Mouse (Mus musculus): ENCODE measurements around the gene Wrb. TPM values are rescaled to one million over a fixed set of nuclear protein-coding genes. Genes with fewer than 3 reads are reported as not detected.
"Not testable (repeated sequence)": the region's sequence is repeated elsewhere in the genome, so short reads cannot be mapped to it uniquely, and the experiment has no call there.

Gene Wrb
- 94.3 and 111 TPM in 2 replicates for polyA plus RNA-seq (2016; fragmentation: Nextera tagmentation; extraction: Ambion mirVana)

GRCm38 (mm10) chr16:96145110-96145800, at the start of gene Wrb:
Gene Wrb, plus strand, starts transcription at chr16:96145407.
- Histone ChIP-seq H3K27ac (peak within 1 kb of the TSS; percentile 86), H3K4me1 (peaks cover 42% of the 10 kb centered on the region), H3K9me3 (no peaks in the 10 kb centered on the region), H3K4me3 (peak within 1 kb of the TSS; percentile 84), H3K36me3 (no peaks in the 10 kb centered on the region), H3K27me3 (ENCODE audit: insufficient read depth, poor library complexity, severe bottlenecking) (no peaks in the 10 kb centered on the region)
- peak; percentile 99 for DNase-seq (ENCODE audit: low spot score)
- WGBS: under 1% methylated on average over 68 of the region's 68 CpGs

GRCm38 (mm10) chr16:96095966-96096365, 49.2 kb upstream of the Wrb start:
- 88% methylated on average over 5 of the region's 5 CpGs for WGBS
- Histone ChIP-seq H3K4me1 (peaks cover 15% of the 10 kb centered on the region), H3K4me3 (no peak overlapping the region), H3K36me3 (no peaks in the 10 kb centered on the region), H3K27me3 (ENCODE audit: insufficient read depth, poor library complexity, severe bottlenecking) (no peaks in the 10 kb centered on the region), H3K9me3 (no peaks in the 10 kb centered on the region), H3K27ac (no peak overlapping the region)
- DNase-seq (ENCODE audit: low spot score): no peak

- H3K27ac ChIP-seq; H3K27me3 ChIP-seq (ENCODE audit: insufficient read depth, poor library complexity, severe bottlenecking); H3K36me3 ChIP-seq; H3K4me3 ChIP-seq; DNase-seq (ENCODE audit: low spot score); H3K9me3 ChIP-seq; H3K4me1 ChIP-seq: not testable (repeated sequence)
Observed at GRCm38 (mm10) chr16:96097811-96098210, 47.4 kb upstream of the Wrb start.

DNA sequence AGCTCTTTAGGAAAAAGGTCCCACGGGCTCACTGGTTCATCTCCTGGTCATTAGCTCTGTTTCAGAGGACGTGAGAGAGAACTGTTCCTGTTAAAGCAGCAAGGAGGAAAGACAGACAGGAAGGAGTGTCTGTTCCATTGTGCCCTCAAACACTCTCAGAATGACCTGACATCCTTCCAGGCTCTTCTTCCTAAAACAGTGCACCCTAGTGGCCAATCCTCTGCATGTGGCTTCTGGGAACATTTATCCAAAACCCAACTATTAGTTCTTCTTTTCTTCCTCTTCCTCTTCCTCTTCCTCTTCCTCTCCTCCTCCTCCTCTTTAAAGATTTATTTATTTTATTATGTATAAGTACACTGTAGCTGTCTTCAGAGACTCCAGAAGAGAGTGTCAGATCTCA, 42.2 kb upstream of the Wrb start:
- H3K9me3 ChIP-seq: no peaks in the 10 kb centered on the region
- H3K36me3 ChIP-seq: no peaks in the 10 kb centered on the region
- no peaks in the 10 kb centered on the region for H3K27me3 ChIP-seq (ENCODE audit: insufficient read depth, poor library complexity, severe bottlenecking)
- no peak overlapping the region for H3K27ac ChIP-seq
- H3K4me3 ChIP-seq: no peak overlapping the region
- WGBS: 39% methylated on average over 2 of the region's 2 CpGs
- no peaks in the 10 kb centered on the region for H3K4me1 ChIP-seq
- no peak for DNase-seq (ENCODE audit: low spot score)

GRCm38 (mm10) chr16:96109673-96110072, 35.5 kb upstream of the Wrb start:
- no peaks in the 10 kb centered on the region for H3K36me3 ChIP-seq
- 67% methylated on average over 4 of the region's 4 CpGs for WGBS
- no peaks in the 10 kb centered on the region for H3K27me3 ChIP-seq (ENCODE audit: insufficient read depth, poor library complexity, severe bottlenecking)
- H3K4me3 ChIP-seq: no peak overlapping the region
- no peaks in the 10 kb centered on the region for H3K9me3 ChIP-seq
- DNase-seq (ENCODE audit: low spot score): no peak
- no peaks in the 10 kb centered on the region; the same call in 1 of the 2 replicates for H3K4me1 ChIP-seq
- no peak overlapping the region for H3K27ac ChIP-seq

- Histone ChIP-seq H3K36me3 (no peaks in the 10 kb centered on the region), H3K27me3 (ENCODE audit: insufficient read depth, poor library complexity, severe bottlenecking) (no peaks in the 10 kb centered on the region), H3K27ac (no peak overlapping the region), H3K9me3 (no peaks in the 10 kb centered on the region), H3K4me3 (no peak overlapping the region), H3K4me1 (no peaks in the 10 kb centered on the region; the same call in 1 of the 2 replicates)
- WGBS: 87% methylated on average over 5 of the region's 5 CpGs
- no peak for DNase-seq (ENCODE audit: low spot score)
Observed at GRCm38 (mm10) chr16:96110655-96111345, 34.4 kb upstream of the Wrb start.

DNA sequence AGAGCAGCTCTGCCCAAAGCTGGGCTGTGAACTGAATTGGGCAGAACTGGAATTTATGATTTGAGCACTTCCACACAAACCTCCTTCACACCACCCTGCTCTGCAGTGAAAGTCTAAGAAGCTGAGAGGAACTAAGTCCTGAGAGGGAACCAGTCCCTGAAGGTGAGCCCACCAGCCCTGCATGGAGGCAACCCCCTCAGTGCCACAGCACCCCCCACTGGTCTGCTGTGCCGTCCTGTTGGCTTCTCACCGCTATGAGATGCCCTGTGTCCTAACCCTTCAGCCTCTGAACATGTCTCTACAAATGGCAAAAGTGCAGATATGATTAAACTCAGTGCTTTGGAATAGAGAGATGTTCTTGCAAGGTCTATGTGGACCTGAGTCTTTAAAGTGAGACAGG, 32.4 kb upstream of the Wrb start:
- no peak overlapping the region for H3K27ac ChIP-seq
- WGBS: 42% methylated on average over 2 of the region's 2 CpGs
- H3K27me3 ChIP-seq (ENCODE audit: insufficient read depth, poor library complexity, severe bottlenecking): no peaks in the 10 kb centered on the region
- no peak overlapping the region for H3K4me3 ChIP-seq
- no peaks in the 10 kb centered on the region; the same call in 1 of the 2 replicates for H3K4me1 ChIP-seq
- H3K9me3 ChIP-seq: no peaks in the 10 kb centered on the region
- peaks cover 3% of the 10 kb centered on the region; the same call in 1 of the 2 replicates for H3K36me3 ChIP-seq
- no peak for DNase-seq (ENCODE audit: low spot score)

GRCm38 (mm10) chr16:96114729-96115128, 30.5 kb upstream of the Wrb start:
- peaks cover 7% of the 10 kb centered on the region; the same call in 1 of the 2 replicates for H3K36me3 ChIP-seq
- peaks cover 3% of the 10 kb centered on the region; the same call in 1 of the 2 replicates for H3K4me1 ChIP-seq
- 44% methylated on average over 4 of the region's 4 CpGs for WGBS
- no peaks in the 10 kb centered on the region for H3K27me3 ChIP-seq (ENCODE audit: insufficient read depth, poor library complexity, severe bottlenecking)
- H3K9me3 ChIP-seq: no peaks in the 10 kb centered on the region
- no peak for DNase-seq (ENCODE audit: low spot score)
- H3K27ac ChIP-seq: no peak overlapping the region; the same call in 1 of the 2 replicates
- H3K4me3 ChIP-seq: no peak overlapping the region

- 74% methylated on average over 4 of the region's 4 CpGs for WGBS
- Histone ChIP-seq H3K27ac (no peak overlapping the region), H3K27me3 (ENCODE audit: insufficient read depth, poor library complexity, severe bottlenecking) (no peaks in the 10 kb centered on the region), H3K9me3 (no peaks in the 10 kb centered on the region), H3K4me3 (no peak overlapping the region), H3K4me1 (0 out of 2 replicates have a peak, but pooled peaks cover 3% of the 10 kb centered on the region), H3K36me3 (peaks cover 50% of the 10 kb centered on the region)
- DNase-seq (ENCODE audit: low spot score): no peak
Observed at GRCm38 (mm10) chr16:96120022-96120623, 25.1 kb upstream of the Wrb start.

DNA sequence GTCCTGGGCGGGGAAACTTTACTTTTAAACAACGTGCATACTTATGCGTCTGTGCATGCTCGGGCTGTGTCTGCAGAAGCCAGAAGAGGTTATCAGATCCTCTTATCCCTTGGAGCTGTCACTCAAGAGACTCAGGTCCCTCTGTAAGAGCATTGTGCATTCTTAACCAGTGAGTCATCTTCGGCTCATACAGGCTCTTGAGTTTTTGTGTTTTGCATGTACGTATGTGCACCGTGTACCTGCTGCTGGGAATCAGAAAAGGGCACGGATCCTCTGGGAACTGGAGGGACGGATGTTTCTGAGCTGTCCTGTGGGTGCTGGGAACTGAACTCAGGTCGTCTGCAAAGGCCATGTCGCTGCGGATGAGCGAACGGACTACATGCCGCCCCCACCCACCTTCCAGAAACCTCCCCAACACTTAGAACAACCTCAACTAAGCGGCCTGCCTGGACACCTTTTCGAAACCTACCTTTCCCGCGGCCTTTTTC, 18.5 kb upstream of the Wrb start:
- H3K4me1 ChIP-seq: peaks cover 20% of the 10 kb centered on the region
- DNase-seq (ENCODE audit: low spot score): peak; percentile 83
- H3K4me3 ChIP-seq: peak overlapping the region; percentile 97
- H3K36me3 ChIP-seq: peaks cover 50% of the 10 kb centered on the region
- WGBS: 3% methylated on average over 19 of the region's 19 CpGs
- H3K9me3 ChIP-seq: no peaks in the 10 kb centered on the region
- H3K27me3 ChIP-seq (ENCODE audit: insufficient read depth, poor library complexity, severe bottlenecking): no peaks in the 10 kb centered on the region
- H3K27ac ChIP-seq: peak overlapping the region; percentile 100

- no peak for DNase-seq (ENCODE audit: low spot score)
- no peaks in the 10 kb centered on the region for H3K9me3 ChIP-seq
- under 1% methylated on average over 52 of the region's 52 CpGs for whole genome bisulfite sequencing
Observed at GRCm38 (mm10) chr16:96127288-96127656, 17.9 kb upstream of the Wrb start.

GRCm38 (mm10) chr16:96127657-96128344, 17.4 kb upstream of the Wrb start, which contains the start of gene Hmgn1:
Gene Hmgn1, minus strand, starts transcription at chr16:96127729.
- peak within 1 kb of the TSS; percentile 97 for H3K4me3 ChIP-seq
- peaks cover 41% of the 10 kb centered on the region for H3K36me3 ChIP-seq
- peak; percentile 99 for DNase-seq (ENCODE audit: low spot score)
- H3K27ac ChIP-seq: peak within 1 kb of the TSS; percentile 100
- peaks cover 20% of the 10 kb centered on the region for H3K4me1 ChIP-seq
- no peaks in the 10 kb centered on the region for H3K27me3 ChIP-seq (ENCODE audit: insufficient read depth, poor library complexity, severe bottlenecking)
- under 1% methylated on average over 65 of the region's 72 CpGs for WGBS
- no peaks in the 10 kb centered on the region for H3K9me3 ChIP-seq

More at GRCm38 (mm10) chr16:96127288-96127656, 17.9 kb upstream of the Wrb start:
- Histone ChIP-seq H3K27ac (peak overlapping the region; percentile 100), H3K4me3 (peak overlapping the region; percentile 97), H3K27me3 (ENCODE audit: insufficient read depth, poor library complexity, severe bottlenecking) (no peaks in the 10 kb centered on the region), H3K4me1 (peaks cover 20% of the 10 kb centered on the region), H3K36me3 (peaks cover 47% of the 10 kb centered on the region)

Data from heart, embryonic 10.5 days (tissue).